Mouse (Mus musculus) ES-E14 (cell line): Measurements from ENCODE around the gene Fndc7. TPM values are rescaled to one million over a fixed set of nuclear protein-coding genes. Genes with fewer than 3 reads are reported as not detected.
A peak's percentile ranks its signal among the peaks of the same experiment; 100 is the strongest.

Experiments used
- DNase-seq: peaks from one replicate; pipeline ENCODE4 v3.0.0-alpha.2; 2013; ENCODE audit warnings: low read depth, low spot score
- H3K27ac ChIP-seq: 2 replicates; pipeline ENCODE4 v1.5.1; 2012; ENCODE audit warnings: low read depth, mild to moderate bottlenecking, low read length, moderate library complexity, mixed read lengths; ENCODE audit not compliant: poor library complexity, insufficient read depth, severe bottlenecking
- H3K36me3 ChIP-seq: 2 replicates; pipeline ENCODE4 v1.6.1; 2012; ENCODE audit warnings: mild to moderate bottlenecking, low read length, moderate library complexity, mixed read lengths; ENCODE audit not compliant: control insufficient read depth, poor library complexity, insufficient read depth, severe bottlenecking
- H3K4me1 ChIP-seq, 2 experiments: fragments of 150-350 bp in 1 of 2; sonication (generic) in 1 of 2; 2 replicates each; pipeline ENCODE4 v1.6.1; 2012; ENCODE audit warnings: low read length in 2 of 2, mild to moderate bottlenecking in 1 of 2, mixed read lengths in 1 of 2; ENCODE audit not compliant: control insufficient read depth in 2 of 2, insufficient read depth in 2 of 2, poor library complexity in 1 of 2
- H3K4me3 ChIP-seq, 2 experiments: fragments of 150-350 bp in 1 of 2; sonication (generic) in 1 of 2; 2 replicates each; pipeline ENCODE4 v1.5.1; 2012; ENCODE audit warnings: low read length in 2 of 2, low read depth in 1 of 2, mild to moderate bottlenecking in 1 of 2, mixed read lengths in 1 of 2; ENCODE audit not compliant: insufficient read depth in 1 of 2, poor library complexity in 1 of 2, severe bottlenecking in 1 of 2
- H3K9ac ChIP-seq: 2 replicates; pipeline ENCODE4 v1.6.1; 2012; ENCODE audit warnings: low read depth, mild to moderate bottlenecking, low read length, mixed read lengths; ENCODE audit not compliant: poor library complexity, insufficient read depth, severe bottlenecking
- H3K9me3 ChIP-seq: fragments of 150-350 bp; sonication (generic); 2 replicates; pipeline ENCODE4 v1.6.1; 2012; ENCODE audit warnings: low read depth, mild to moderate bottlenecking, low read length; ENCODE audit not compliant: control insufficient read depth, insufficient read depth
- CHD2 ChIP-seq: IDR thresholded peaks from 2 replicates; pipeline ENCODE4 v1.6.1; 2014; ENCODE audit warnings: mild to moderate bottlenecking, low read depth, low read length, inconsistent platforms
- HCFC1 ChIP-seq: IDR thresholded peaks from 2 replicates; pipeline ENCODE4 v1.6.1; 2012; ENCODE audit warnings: low read length, inconsistent platforms, borderline replicate concordance; ENCODE audit not compliant: insufficient read depth
- MAFK ChIP-seq: IDR thresholded peaks from 2 replicates; pipeline ENCODE4 v1.6.1; 2014; ENCODE audit warnings: mild to moderate bottlenecking, low read depth, low read length, inconsistent platforms; ENCODE audit not compliant: insufficient read depth
- ZC3H11A ChIP-seq: IDR thresholded peaks from 2 replicates; pipeline ENCODE4 v1.6.1; 2012; ENCODE audit warnings: low read depth, mild to moderate bottlenecking, inconsistent platforms, low read length, borderline replicate concordance
- ZNF384 ChIP-seq: IDR thresholded peaks from 2 replicates; pipeline ENCODE4 v1.6.1; 2012; ENCODE audit warnings: low read depth, low read length, inconsistent platforms
- in situ Hi-C, 2 experiments: fragments of 600-800 bp; cut with MboI; formaldehyde crosslinking; loops; one replicate each; pipeline ENCODE4 v1.15.1; 2025; ENCODE audit warnings: low sequenced_read_pairs in 2 of 2, inconsistent platforms in 1 of 2; ENCODE audit not compliant: unreplicated experiment in 2 of 2
- total RNA-seq: library from RNA; depleted of rRNA; stranded (reverse); fragments of 300-350 nt; gene quantifications from 2 replicates; pipeline ENCODE4 v1.2.3, GENCODE M21; 2012; rRNA removed

Gene Fndc7
- 0.09 TPM in 1 of 2 replicates, not detected in the other for total RNA-seq

- Histone ChIP-seq H3K36me3 (no peaks in the 10 kb centered on the region), H3K9ac (no peak within 1 kb of the TSS), H3K9me3 (no peaks in the 10 kb centered on the region), H3K4me3 (no peak within 1 kb of the TSS), H3K4me1 (peaks cover 0 to 6% of the 10 kb centered on the region in 2 experiments; a peak in 1 of 4 replicates), H3K27ac (no peak within 1 kb of the TSS)
- TF ChIP-seq HCFC1 = no peak
- TF ChIP-seq MAFK = no peak
- no peak for TF ChIP-seq ZNF384
- TF ChIP-seq CHD2 = no peak
- TF ChIP-seq ZC3H11A = no peak
- in situ Hi-C loops = no loop called here
- DNase-seq = no peak
Observed at GRCm38 (mm10) chr3:108889908-108890307, at the start of gene Fndc7. Gene Fndc7 (minus strand): TSS chr3:108890008.

- H3K4me1 ChIP-seq = no peaks in the 10 kb centered on the region; a peak in 1 of 4 replicates
Observed at GRCm38 (mm10) chr3:108939573-108939972, 49.8 kb upstream of the Fndc7 start, which contains the start of gene Henmt1. Gene Henmt1 (plus strand): TSS chr3:108939873.

GRCm38 (mm10) chr3:108938691-108939090 is 48.9 kb upstream of the Fndc7 start:
- no peak overlapping the region for H3K27ac ChIP-seq
- no peaks in the 10 kb centered on the region; a peak in 1 of 4 replicates for H3K4me1 ChIP-seq
- no peak overlapping the region for H3K9ac ChIP-seq
- in situ Hi-C loops = no loop called here
- no peak overlapping the region for H3K4me3 ChIP-seq
- no peak for DNase-seq
- no peaks in the 10 kb centered on the region for H3K36me3 ChIP-seq
- no peaks in the 10 kb centered on the region; the same call in 1 of the 2 replicates for H3K9me3 ChIP-seq
- TF ChIP-seq HCFC1 = no peak
- TF ChIP-seq ZC3H11A = no peak
- TF ChIP-seq CHD2 = no peak
- TF ChIP-seq ZNF384 = no peak
- TF ChIP-seq MAFK = no peak

More at GRCm38 (mm10) chr3:108939573-108939972, 49.8 kb upstream of the Fndc7 start, which contains the start of gene Henmt1:
- in situ Hi-C loops = no loop called here
- TF ChIP-seq ZC3H11A = no peak
- Histone ChIP-seq H3K36me3 (no peaks in the 10 kb centered on the region), H3K4me3 (peak within 1 kb of the TSS; percentile 40 to 43), H3K27ac (no peak within 1 kb of the TSS), H3K9me3 (no peaks in the 10 kb centered on the region; the same call in 1 of the 2 replicates), H3K9ac (peak within 1 kb of the TSS; percentile 35)
- DNase-seq = no peak

- no peaks in the 10 kb centered on the region for H3K36me3 ChIP-seq
- no peak overlapping the region for H3K27ac ChIP-seq
- no peak for DNase-seq
- no peaks in the 10 kb centered on the region for H3K4me1 ChIP-seq
- in situ Hi-C loops = no loop called here
- no peak overlapping the region for H3K4me3 ChIP-seq
- TF ChIP-seq ZNF384 (no peak), ZC3H11A (no peak), MAFK (no peak), HCFC1 (no peak), CHD2 (no peak)
- H3K9ac ChIP-seq = no peak overlapping the region
- no peaks in the 10 kb centered on the region; the same call in 1 of the 2 replicates for H3K9me3 ChIP-seq
Observed at GRCm38 (mm10) chr3:108933557-108933956, 43.7 kb upstream of the Fndc7 start.

GRCm38 (mm10) chr3:108926308-108926707 is 36.5 kb upstream of the Fndc7 start:
- H3K36me3 ChIP-seq = no peaks in the 10 kb centered on the region
- H3K9me3 ChIP-seq = no peaks in the 10 kb centered on the region
- in situ Hi-C loops = no loop called here
- TF ChIP-seq HCFC1 (no peak), MAFK (no peak), CHD2 (no peak), ZC3H11A (no peak), ZNF384 (no peak)
- no peak overlapping the region for H3K27ac ChIP-seq
- no peak for DNase-seq
- no peaks in the 10 kb centered on the region for H3K4me1 ChIP-seq
- H3K4me3 ChIP-seq = no peak overlapping the region
- no peak overlapping the region for H3K9ac ChIP-seq
